Mouse (Mus musculus) layer of hippocampus, postnatal 14 days (tissue): ENCODE measurements around the gene Hif3a. TPM values are rescaled to one million over a fixed set of nuclear protein-coding genes. Genes with fewer than 3 reads are reported as not detected.

Source experiments
- DNase-seq, 2 experiments: peaks; one replicate each; pipeline ENCODE4 v3.0.0; 2021 to 2022; ENCODE audit warnings: low spot score in 2 of 2, mixed read lengths in 1 of 2
- total RNA-seq, 2 experiments: library from RNA; stranded (reverse); gene quantifications; 2 replicates each; pipeline ENCODE4 v1.2.3; 2021

The Hif3a gene
- total RNA-seq, 2 experiments from 2014 or later: 13.7 to 18.7 TPM

- no peak for DNase-seq
Observed at GRCm38 (mm10) chr7:16994400-16994799, 67.8 kb downstream of the Hif3a start.

- DNase-seq: no peak
Observed at GRCm38 (mm10) chr7:16993651-16994399, 68.4 kb downstream of the Hif3a start.

GRCm38 (mm10) chr7:16992451-16992807, 69.8 kb downstream of the Hif3a start, which contains the start of gene Ccdc8:
TSS of gene Ccdc8 (plus strand) at chr7:16992708.
- DNase-seq: no peak

- no peak for DNase-seq
Observed at GRCm38 (mm10) chr7:16991681-16992450, 70.4 kb downstream of the Hif3a start.

GRCm38 (mm10) chr7:16990006-16990744, 72.1 kb downstream of the Hif3a start:
- DNase-seq: no peak

- DNase-seq: no peak
Observed at GRCm38 (mm10) chr7:16988405-16988804, 73.8 kb downstream of the Hif3a start.

- no peak for DNase-seq
Observed at GRCm38 (mm10) chr7:16987541-16988149, 74.6 kb downstream of the Hif3a start.

GRCm38 (mm10) chr7:16982859-16983568, 79.2 kb downstream of the Hif3a start, which contains the start of gene Gm42372:
TSS of gene Gm42372 (plus strand) at chr7:16983086.
- peak; percentile 85 to 87 for DNase-seq

Other genes with a start within 250 kb of the Hif3a start
- 100 to 1,000 TPM; 279 to 300 TPM for gene Strn4, start 246.5 kb downstream of the Hif3a start, total RNA-seq
- gene Fkrp, start 245.7 kb downstream of the Hif3a start, total RNA-seq: 10 to 100 TPM; 45.9 to 46.2 TPM
- 1 to 10 TPM; 6.8 to 9.1 TPM for gene Prkd2, start 219.5 kb downstream of the Hif3a start, total RNA-seq
- gene Dact3, start 187.1 kb downstream of the Hif3a start, total RNA-seq: 100 to 1,000 TPM; 115 to 120 TPM
- 1 to 10 TPM; 1.5 to 1.9 TPM for gene Gng8, start 170.6 kb downstream of the Hif3a start, total RNA-seq
- under 1 TPM in 1 of 2 experiments, not detected in 1; 0.28 TPM for gene Ptgir, start 155.9 kb downstream of the Hif3a start, total RNA-seq
- 1,000 to 10,000 TPM; 2,318 to 2,416 TPM for gene Calm3, start 138.3 kb downstream of the Hif3a start, total RNA-seq
- 100 to 1,000 TPM; 240 to 246 TPM for gene Pnmal2, start 117.7 kb downstream of the Hif3a start, total RNA-seq
- gene Pnmal1, start 102.7 kb downstream of the Hif3a start, total RNA-seq: 10 to 100 TPM; 72.5 to 74.5 TPM
- 10 to 100 TPM; 46.2 to 49.3 TPM for gene Gm42372, start 79.3 kb downstream of the Hif3a start, total RNA-seq
- 1 to 10 TPM; 3.0 to 3.1 TPM for gene Ccdc8, start 69.7 kb downstream of the Hif3a start, total RNA-seq
- 100 to 1,000 TPM; 149 to 163 TPM for gene Ppp5c, start 34.5 kb downstream of the Hif3a start, total RNA-seq
- 1 to 10 TPM; 3.4 TPM for gene Psg16, start 11.6 kb upstream of the Hif3a start, total RNA-seq
- under 1 TPM in 1 of 2 experiments, not detected in 1; 0.14 TPM for gene Ceacam3, start 87.9 kb upstream of the Hif3a start, total RNA-seq
- not detected for gene Psg29, start 141.1 kb upstream of the Hif3a start, total RNA-seq